Mouse (Mus musculus) liver, adult 2 months (tissue): ENCODE data around the gene Aldh1a2. TPM values are rescaled to one million over a fixed set of nuclear protein-coding genes. Genes with fewer than 3 reads are reported as not detected.

Experiments used
- DNase-seq: peaks from one replicate; pipeline ENCODE4 v3.0.0-alpha.2; 2011; ENCODE audit warnings: low read depth, low spot score; ENCODE audit errors: extremely low read depth
- H3K27ac ChIP-seq: fragments of 200-500 bp; replicated peaks from 2 replicates; pipeline ENCODE4 v1.5.1; 2012; ENCODE audit warnings: low read depth, mild to moderate bottlenecking, control low read depth, inconsistent platforms, low read length; ENCODE audit not compliant: insufficient read depth
- H3K27me3 ChIP-seq: fragments of 200-500 bp; 2 replicates; pipeline ENCODE4 v1.6.1; 2012; ENCODE audit warnings: mild to moderate bottlenecking, moderate library complexity, low read length, inconsistent platforms; ENCODE audit not compliant: control insufficient read depth, insufficient read depth
- H3K36me3 ChIP-seq: fragments of 200-500 bp; 2 replicates; pipeline ENCODE4 v1.6.1; 2012; ENCODE audit warnings: low read length, inconsistent platforms; ENCODE audit not compliant: control insufficient read depth, insufficient read depth
- H3K4me1 ChIP-seq: fragments of 200-500 bp; 2 replicates; pipeline ENCODE4 v1.6.1; 2011; ENCODE audit warnings: low read length; ENCODE audit not compliant: control insufficient read depth, insufficient read depth
- H3K4me3 ChIP-seq: fragments of 200-500 bp; 2 replicates; pipeline ENCODE4 v1.5.1; 2011; ENCODE audit warnings: low read depth, mild to moderate bottlenecking, control low read depth, low read length, moderate library complexity; ENCODE audit not compliant: insufficient read depth
- H3K79me2 ChIP-seq: fragments of 200-500 bp; 2 replicates; pipeline ENCODE4 v1.6.1; 2012; ENCODE audit warnings: inconsistent platforms, mild to moderate bottlenecking, low read length, moderate library complexity; ENCODE audit not compliant: control insufficient read depth, insufficient read depth
- H3K9ac ChIP-seq: fragments of 200-500 bp; 2 replicates; pipeline ENCODE4 v1.6.1; 2012; ENCODE audit warnings: low read depth, mild to moderate bottlenecking, control low read depth, inconsistent platforms, low read length
- CTCF ChIP-seq: fragments of 200-500 bp; IDR thresholded peaks from 2 replicates; pipeline ENCODE4 v1.5.1; 2011; ENCODE audit warnings: low read depth, low read length, control low read depth
- POLR2A ChIP-seq: fragments of 200-500 bp; IDR thresholded peaks from 2 replicates; pipeline ENCODE4 v1.6.1; 2011; ENCODE audit warnings: low read length, control low read depth; ENCODE audit not compliant: insufficient read depth; ENCODE audit errors: extremely low read depth
- WGBS: fragments of 180-500 bp; shearing (Covaris S2); methylation state at CpG from one replicate; pipeline ENCODE4 v1.1.7; 2018; 5-methylcytosine and 5-hydroxymethylcytosine counted together
- polyA plus RNA-seq: library from polyadenylated mRNA; depleted of rRNA; stranded (reverse); fragments of >200 nt; gene quantifications from 2 replicates; pipeline ENCODE4 v1.2.3, GENCODE M21; 2012
- total RNA-seq: library from RNA; depleted of rRNA; stranded (reverse); fragments of >200 nt; gene quantifications from 2 replicates; pipeline ENCODE4 v1.2.3, GENCODE M21; 2014

The Aldh1a2 gene
- total and polyA plus RNA-seq, 2 experiments, result 0.09 to 0.46 TPM

DNA sequence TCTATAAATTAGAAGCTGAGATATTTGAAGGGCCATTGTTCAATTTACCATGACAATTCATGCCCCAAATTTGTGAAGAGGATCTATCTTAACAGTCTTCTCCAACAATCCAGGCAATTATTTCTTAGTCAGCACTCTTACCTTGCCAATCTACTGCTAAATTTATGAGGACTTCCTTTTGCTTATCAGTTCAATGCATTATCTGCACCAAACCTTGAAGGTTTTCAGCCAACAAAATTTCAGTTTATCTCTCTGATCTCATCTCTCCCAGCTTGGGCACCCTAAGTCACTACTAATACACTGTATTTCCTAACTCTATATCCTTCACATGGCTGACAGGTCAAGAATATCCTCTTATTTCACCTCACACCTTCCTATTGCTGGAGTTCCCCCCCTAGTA, 30.3 kb upstream of the Aldh1a2 start:
- no peaks in the 10 kb centered on the region for H3K36me3 ChIP-seq
- no peak for TF ChIP-seq POLR2A
- no peak for TF ChIP-seq CTCF
- H3K79me2 ChIP-seq, result no peaks in the 10 kb centered on the region
- H3K27ac ChIP-seq, result no peak overlapping the region
- no peak for DNase-seq
- H3K27me3 ChIP-seq, result no peaks in the 10 kb centered on the region
- no peak overlapping the region for H3K4me3 ChIP-seq
- H3K4me1 ChIP-seq, result no peaks in the 10 kb centered on the region
- H3K9ac ChIP-seq, result no peak overlapping the region

DNA sequence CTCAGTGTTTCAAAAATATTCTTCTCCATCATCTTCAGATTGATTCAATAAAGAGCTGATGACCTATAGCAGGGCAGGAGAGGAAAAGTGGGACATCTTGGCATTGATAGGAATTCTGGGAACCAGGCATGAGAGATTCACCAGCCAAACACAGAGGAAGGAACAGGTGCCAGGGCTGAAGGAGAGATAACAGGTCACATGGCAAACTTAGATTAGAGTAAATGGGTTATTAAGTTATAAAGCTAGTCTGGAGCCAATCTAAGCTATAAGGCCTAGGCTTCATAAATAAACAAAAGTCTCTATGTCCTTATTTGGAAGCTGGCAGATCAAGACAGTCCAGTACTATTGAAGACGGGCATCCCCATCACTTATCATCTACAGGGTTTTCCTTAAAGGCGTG, 29.8 kb upstream of the Aldh1a2 start:
- Histone ChIP-seq H3K36me3 (no peaks in the 10 kb centered on the region), H3K4me3 (no peak overlapping the region), H3K27me3 (no peaks in the 10 kb centered on the region), H3K4me1 (no peaks in the 10 kb centered on the region), H3K9ac (no peak overlapping the region), H3K79me2 (no peaks in the 10 kb centered on the region), H3K27ac (no peak overlapping the region)
- DNase-seq, result peak; percentile 42
- TF ChIP-seq CTCF, result no peak
- 76% methylated on average over 2 of the region's 2 CpGs for WGBS

DNA sequence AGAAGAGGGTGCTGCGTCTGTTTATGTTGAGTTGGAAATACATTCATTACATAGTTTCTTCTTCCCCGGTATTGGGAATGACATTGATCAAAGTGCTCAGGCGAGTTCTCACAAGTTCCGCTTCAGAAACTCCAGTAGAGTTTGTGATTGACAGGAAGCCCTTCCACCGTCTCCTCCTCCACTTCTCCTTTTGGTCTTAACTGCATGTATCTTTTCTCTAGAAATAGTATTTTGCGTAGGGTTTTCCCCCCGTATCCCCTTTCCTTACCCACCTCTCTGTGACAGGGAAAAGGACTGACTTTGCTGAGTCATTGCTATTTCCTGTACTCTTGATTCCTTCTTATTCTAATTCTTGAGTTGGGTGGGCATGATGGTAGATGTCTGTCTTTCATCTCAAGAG, 28.2 kb upstream of the Aldh1a2 start:
- 86% methylated on average over 7 of the region's 7 CpGs for WGBS

DNA sequence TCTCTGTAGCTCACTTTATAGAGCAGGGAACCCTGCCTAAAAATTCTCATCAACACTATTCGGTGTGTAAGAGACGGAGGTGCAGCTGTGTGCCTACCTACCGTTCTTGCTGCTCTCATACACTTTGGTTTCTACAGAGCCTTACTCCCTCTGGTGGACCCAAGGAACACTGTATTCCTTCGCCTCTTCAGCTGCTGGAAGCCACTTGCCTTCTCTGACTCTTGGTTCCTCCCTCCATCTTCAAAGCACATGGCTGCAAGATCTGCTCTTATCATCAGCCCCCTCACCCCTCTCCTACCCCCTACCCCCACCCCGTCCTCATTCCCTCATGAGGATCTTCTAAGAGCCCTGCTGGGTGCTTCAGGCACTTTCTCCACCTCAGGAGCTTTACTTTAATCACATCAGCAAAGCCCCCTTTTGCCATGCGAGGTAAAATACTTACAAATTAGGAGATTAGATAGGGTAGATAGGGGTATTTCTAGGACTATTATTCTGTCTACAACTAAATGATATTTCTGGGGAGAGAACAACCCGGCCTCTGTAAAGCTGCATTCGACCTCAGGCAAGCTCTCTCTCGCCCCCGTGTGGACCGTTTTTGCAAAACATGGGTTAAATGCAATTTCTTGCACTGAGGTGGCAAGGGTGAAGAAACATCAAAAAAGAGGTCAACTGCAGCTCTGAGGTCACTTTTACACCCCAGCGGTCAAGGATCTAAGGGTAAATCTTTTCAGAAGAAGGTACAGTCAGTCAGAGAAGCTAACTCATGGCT, 26.8 kb upstream of the Aldh1a2 start:
- Histone ChIP-seq H3K27ac (no peak overlapping the region), H3K9ac (no peak overlapping the region), H3K4me3 (no peak overlapping the region), H3K4me1 (no peaks in the 10 kb centered on the region), H3K79me2 (no peaks in the 10 kb centered on the region), H3K36me3 (no peaks in the 10 kb centered on the region), H3K27me3 (no peaks in the 10 kb centered on the region)
- WGBS, result 4% methylated on average over 12 of the region's 12 CpGs
- TF ChIP-seq POLR2A (no peak), CTCF (peak; percentile 86)
- DNase-seq, result peak; percentile 72

More for the DNA sequence above, 28.2 kb upstream of the Aldh1a2 start:
- no peaks in the 10 kb centered on the region for H3K4me1 ChIP-seq
- H3K27me3 ChIP-seq, result no peaks in the 10 kb centered on the region
- no peaks in the 10 kb centered on the region for H3K79me2 ChIP-seq
- H3K27ac ChIP-seq, result no peak overlapping the region
- no peak for DNase-seq
- H3K36me3 ChIP-seq, result no peaks in the 10 kb centered on the region
- H3K9ac ChIP-seq, result no peak overlapping the region
- TF ChIP-seq CTCF (no peak), POLR2A (no peak)
- H3K4me3 ChIP-seq, result no peak overlapping the region

DNA sequence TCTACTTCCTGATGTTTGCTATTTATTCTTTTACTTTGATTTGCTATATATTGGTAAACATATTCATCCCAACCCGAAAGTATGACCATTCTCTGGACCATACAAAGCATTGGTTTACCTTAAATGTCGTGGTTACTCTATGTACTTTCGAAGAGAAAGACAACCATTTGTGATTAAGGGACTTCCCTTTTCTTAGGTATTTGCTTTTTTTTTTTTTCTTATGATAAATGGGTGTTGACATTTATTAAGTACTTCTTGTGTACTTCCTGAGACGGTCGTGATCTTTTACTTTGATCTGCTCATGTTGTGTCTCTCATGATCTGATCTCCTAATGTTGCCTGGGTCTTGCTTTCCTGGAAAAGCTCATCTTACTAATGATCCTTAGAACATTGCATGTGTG, 16.8 kb upstream of the Aldh1a2 start:
- Histone ChIP-seq H3K4me1 (no peaks in the 10 kb centered on the region), H3K27ac (no peak overlapping the region), H3K27me3 (no peaks in the 10 kb centered on the region), H3K9ac (no peak overlapping the region), H3K4me3 (no peak overlapping the region), H3K79me2 (no peaks in the 10 kb centered on the region), H3K36me3 (no peaks in the 10 kb centered on the region)
- WGBS, result 85% methylated on average over 5 of the region's 5 CpGs
- TF ChIP-seq POLR2A (no peak), CTCF (no peak)
- no peak for DNase-seq

DNA sequence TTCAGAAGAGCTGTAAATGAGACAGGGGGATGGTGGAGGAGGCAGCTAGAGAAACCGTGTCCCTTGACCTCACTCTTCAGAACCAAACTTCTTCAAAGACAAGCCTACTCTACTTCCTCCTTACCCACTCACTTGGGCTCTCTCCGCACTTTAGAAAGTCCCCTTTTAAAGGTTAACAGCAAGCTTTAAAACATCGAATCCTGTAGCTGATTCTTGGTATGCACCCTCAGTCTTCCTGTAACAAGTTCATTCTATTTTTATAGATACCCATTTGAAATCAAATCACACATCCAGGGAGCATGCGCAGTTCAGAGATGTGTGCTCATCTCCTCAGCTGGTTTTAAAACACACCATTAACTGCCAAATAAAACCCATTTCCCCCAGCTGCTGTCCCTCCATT, 13.3 kb upstream of the Aldh1a2 start:
- no peaks in the 10 kb centered on the region for H3K27me3 ChIP-seq
- H3K79me2 ChIP-seq, result no peaks in the 10 kb centered on the region
- TF ChIP-seq CTCF (no peak), POLR2A (no peak)
- no peaks in the 10 kb centered on the region for H3K36me3 ChIP-seq
- 84% methylated on average over 4 of the region's 4 CpGs for WGBS
- H3K27ac ChIP-seq, result no peak overlapping the region
- no peaks in the 10 kb centered on the region for H3K4me1 ChIP-seq
- no peak overlapping the region for H3K4me3 ChIP-seq
- DNase-seq, result no peak
- H3K9ac ChIP-seq, result no peak overlapping the region
